Mouse (Mus musculus) lung, postnatal 10 days (tissue): ENCODE measurements around the gene Matn1.
A peak's percentile ranks its signal among the peaks of the same experiment; 100 is the strongest.

Source experiments
- DNase-seq: peaks from one replicate; pipeline ENCODE4 v3.0.0; 2021

The Matn1 gene

GRCm38 (mm10) chr4:130918805-130919749 lies 25.1 kb upstream of the Matn1 start:
- no peak for DNase-seq

GRCm38 (mm10) chr4:130919750-130920356 lies 24.3 kb upstream of the Matn1 start:
- no peak for DNase-seq

- peak; percentile 22 for DNase-seq
Observed at GRCm38 (mm10) chr4:130920951-130921693, 23.1 kb upstream of the Matn1 start.

GRCm38 (mm10) chr4:130921986-130922385 lies 22.2 kb upstream of the Matn1 start:
- peak; percentile 49 for DNase-seq

- no peak for DNase-seq
Observed at GRCm38 (mm10) chr4:130926274-130926673, 17.9 kb upstream of the Matn1 start.

GRCm38 (mm10) chr4:130927821-130928220 lies 16.4 kb upstream of the Matn1 start:
- no peak for DNase-seq

GRCm38 (mm10) chr4:130942644-130943043 lies 1.5 kb upstream of the Matn1 start:
- no peak for DNase-seq

- no peak for DNase-seq
Observed at GRCm38 (mm10) chr4:130944779-130945178, 594 bp downstream of the Matn1 start.

GRCm38 (mm10) chr4:130947094-130947647 lies 3.0 kb downstream of the Matn1 start:
- DNase-seq: peak; percentile 18

GRCm38 (mm10) chr4:130949821-130950384 lies 5.7 kb downstream of the Matn1 start:
- peak; percentile 15 for DNase-seq

- peak; percentile 37 for DNase-seq
Observed at GRCm38 (mm10) chr4:130952531-130952930, 8.3 kb downstream of the Matn1 start.

- no peak for DNase-seq
Observed at GRCm38 (mm10) chr4:130957156-130957555, 13.0 kb downstream of the Matn1 start.

- DNase-seq: no peak
Observed at GRCm38 (mm10) chr4:130958812-130959211, 14.6 kb downstream of the Matn1 start.

- DNase-seq: no peak
Observed at GRCm38 (mm10) chr4:130959678-130960077, 15.5 kb downstream of the Matn1 start.

- peak; percentile 84 for DNase-seq
Observed at GRCm38 (mm10) chr4:130960118-130960734, 16.0 kb downstream of the Matn1 start.

GRCm38 (mm10) chr4:130971278-130971677 lies 27.1 kb downstream of the Matn1 start:
- no peak for DNase-seq

- DNase-seq: no peak
Observed at GRCm38 (mm10) chr4:130972421-130972829, 28.2 kb downstream of the Matn1 start.

GRCm38 (mm10) chr4:130973332-130974263 lies 29.4 kb downstream of the Matn1 start:
- no peak for DNase-seq

- no peak for DNase-seq
Observed at GRCm38 (mm10) chr4:130978981-130979380, 34.8 kb downstream of the Matn1 start.

GRCm38 (mm10) chr4:130984416-130985182 lies 40.4 kb downstream of the Matn1 start:
- DNase-seq: no peak
